8 mouse cellular contexts compared by ENCODE assay signal in the genomic region with DNA sequence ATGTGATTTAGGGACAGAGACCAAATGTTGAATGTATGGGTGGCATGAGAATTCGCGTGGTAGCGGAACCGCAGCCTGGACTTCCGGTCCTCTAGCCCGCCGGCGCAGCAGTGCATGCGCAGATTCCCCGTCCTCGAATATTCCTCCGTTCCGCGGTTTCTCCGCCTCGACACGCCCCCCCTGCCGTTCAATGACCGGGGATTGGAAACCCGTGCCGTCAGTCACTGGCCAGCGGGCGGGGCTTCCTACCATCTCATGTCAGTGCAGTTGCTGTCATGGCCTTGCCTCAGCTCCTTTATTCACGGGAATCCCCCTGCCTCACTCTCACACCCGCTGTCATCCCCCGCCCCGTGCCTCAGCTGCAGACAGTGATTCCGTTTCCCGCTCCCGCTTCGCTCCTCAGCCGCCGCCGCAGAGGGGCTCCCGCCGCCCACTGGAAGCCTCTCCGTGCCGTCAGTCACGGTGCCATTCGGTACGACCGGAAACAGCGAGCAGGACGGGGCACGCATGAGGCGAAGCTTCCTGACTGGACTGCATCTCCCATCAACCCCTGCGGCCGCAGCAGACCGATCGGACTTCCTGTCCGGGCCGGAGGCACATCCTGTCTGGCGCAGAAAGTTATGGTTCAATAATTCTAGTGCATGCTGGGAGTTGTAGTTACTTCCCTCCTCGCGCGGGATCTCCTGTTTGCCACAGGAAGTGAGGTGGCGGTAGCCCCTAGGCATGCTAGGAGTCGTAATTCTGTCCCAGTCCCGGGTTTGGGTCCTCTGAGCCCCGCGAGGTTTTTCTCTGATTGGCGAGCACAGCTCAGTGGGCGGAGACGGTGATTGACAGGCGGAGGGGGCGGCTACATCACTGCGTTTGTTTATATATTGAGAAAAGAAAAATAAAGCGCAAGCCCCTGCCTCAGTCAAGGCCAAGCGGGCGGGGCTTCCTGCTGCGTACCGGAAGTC.
A peak's percentile ranks its signal among the peaks of the same experiment; 100 is the strongest.
DNase-seq lines count a peak whose midpoint lies in the region; ATAC-seq lines count a peak whose summit lies in the region.

No protein-coding gene starts in this region.

- DNase-seq in adipocyte (ENCODE audit: low spot score) = peak; percentile 100
- peak; percentile 98 for DNase-seq in embryo, embryonic 10 days (ENCODE audit: low spot score)
- DNase-seq in gastrocnemius, postnatal 10 days = peak; percentile 97
- DNase-seq in induced T-regulatory cell, adult 2 months (ENCODE audit: low read depth) = peak; percentile 98
- peak; percentile 98 to 99 for DNase-seq in left cerebral cortex, adult 9 months (ENCODE audit: low spot score in 2 of 2)
- DNase-seq in right cerebral cortex, postnatal 14 days = peak; percentile 98
- DNase-seq in urinary bladder, postnatal 36 days (ENCODE audit: low spot score in 2 of 2) = peak; percentile 97 to 98

- ATAC-seq in megakaryocyte progenitor cell, adult 5-6 weeks (replicated peaks; ENCODE audit: poor library complexity) = peak; percentile 70

Comparison
In these comparisons a context has a peak if more than half of its experiments do, and no peak if none do; other contexts are left out.
1. Peak in every context shown above with its lines: DNase-seq and ATAC-seq.